Mouse (Mus musculus): ENCODE data around the gene Rdh5.

GRCm38 (mm10) chr10:128896807-128897206 lies 25.9 kb downstream of the Rdh5 start:
- no peak for TF ChIP-seq CTCF (IDR thresholded peaks at IDR 0.05; ENCODE audit: low read depth)
- no peak for TF ChIP-seq EP300 (IDR thresholded peaks at IDR 0.05; ENCODE audit: low read depth)
